Mouse (Mus musculus): ENCODE data around the gene Cth.
"Not testable (repeated sequence)": the region's sequence is repeated elsewhere in the genome, so short reads cannot be mapped to it uniquely, and the experiment has no call there.

The Cth gene

DNA sequence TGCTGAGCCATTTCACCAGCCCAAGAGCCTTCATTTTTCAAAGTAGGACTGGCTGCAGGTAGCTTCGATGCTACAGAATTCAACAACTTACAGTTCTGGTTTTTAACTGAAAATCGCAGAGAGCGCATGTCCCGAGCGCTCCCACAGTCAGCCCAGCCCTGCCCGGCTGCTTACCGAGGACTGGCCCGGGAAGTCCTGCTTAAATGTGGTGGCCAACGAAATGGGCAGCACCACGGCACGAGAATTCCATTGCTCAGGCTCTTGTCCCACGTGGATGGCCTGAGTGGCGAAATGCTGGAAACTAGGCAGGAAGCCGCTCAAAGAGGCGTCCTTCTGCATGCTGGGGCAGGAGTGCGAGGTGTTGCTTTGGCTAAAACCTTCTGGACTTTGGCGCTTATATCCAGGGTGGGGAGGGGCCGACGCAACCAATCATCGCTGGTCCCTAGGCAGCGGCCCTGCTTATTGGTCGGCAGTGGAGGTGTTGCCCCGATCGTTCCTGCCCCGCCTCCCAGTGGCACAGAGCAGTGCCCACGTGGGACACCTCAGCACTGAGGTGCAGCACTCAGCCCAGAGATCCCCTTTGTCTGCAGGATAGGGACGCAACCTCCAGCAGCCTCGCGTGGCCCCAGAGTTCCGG, at the start of gene Cth:
Cth (minus strand) TSS at position 386 of the 637 bp plus-strand sequence.
- peak; percentile 94 for DNase-seq (ENCODE audit: low spot score)

DNA sequence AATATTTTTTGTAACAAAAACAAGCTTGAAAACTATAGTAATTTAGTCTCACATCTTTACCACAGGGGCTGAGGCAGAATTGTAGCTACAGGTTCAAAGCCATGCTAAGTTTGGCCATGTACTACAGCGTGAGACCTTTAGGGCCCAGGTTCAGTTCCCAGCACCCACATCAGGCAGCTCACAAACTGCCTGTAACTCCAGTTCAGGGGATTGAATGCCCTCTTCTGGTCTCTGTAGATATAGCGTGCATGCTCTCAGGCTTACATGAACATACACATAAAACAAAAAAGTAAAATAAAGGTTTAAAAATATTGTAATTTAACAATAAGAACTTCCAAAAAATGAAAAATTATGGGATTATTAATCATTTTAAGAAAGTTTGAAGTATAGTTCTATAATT, 48.4 kb upstream of the Cth start:
- DNase-seq (ENCODE audit: low spot score) = no peak

DNA sequence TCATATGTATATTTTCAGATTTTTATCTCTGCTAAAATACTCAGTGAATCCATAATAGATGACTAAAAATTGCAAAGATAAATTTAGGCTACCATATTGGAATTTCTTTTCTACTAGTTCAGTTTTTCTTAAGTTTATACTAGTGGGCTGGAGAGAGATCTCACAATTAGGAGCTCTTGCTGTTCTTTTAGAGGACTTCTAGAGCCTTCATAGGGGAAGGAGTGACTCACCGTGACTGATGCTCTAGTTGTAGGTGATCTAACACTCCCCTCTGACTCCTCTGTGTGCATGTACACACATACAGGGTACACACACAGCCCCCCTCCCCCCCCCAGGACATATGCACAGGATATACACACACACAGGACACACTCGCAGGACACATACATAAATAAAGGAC, 46.3 kb upstream of the Cth start:
- no peak for DNase-seq (ENCODE audit: low spot score)

DNA sequence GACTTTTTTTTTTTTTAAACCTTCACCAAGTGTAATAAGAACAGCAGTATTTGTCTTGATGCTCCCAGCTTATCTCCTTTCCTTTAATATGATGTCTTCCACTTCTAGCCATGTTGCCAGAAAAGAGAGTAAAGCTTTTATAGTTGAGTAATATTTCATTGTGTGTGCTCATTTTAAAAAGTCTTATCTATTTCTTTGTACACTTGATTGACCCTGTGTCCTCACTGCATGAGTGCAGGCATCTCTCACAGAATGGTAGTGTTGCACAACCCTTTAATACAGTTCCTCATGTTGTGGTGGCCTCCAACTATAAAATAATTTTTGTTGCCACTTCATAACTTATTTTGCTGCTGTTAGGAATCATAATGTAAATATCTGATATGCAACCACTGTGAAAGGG, 32.4 kb upstream of the Cth start:
- no peak for DNase-seq (ENCODE audit: low spot score)

- no peak for DNase-seq (ENCODE audit: low spot score)
Observed at GRCm38 (mm10) chr3:157956201-157956600, 31.3 kb upstream of the Cth start.

DNA sequence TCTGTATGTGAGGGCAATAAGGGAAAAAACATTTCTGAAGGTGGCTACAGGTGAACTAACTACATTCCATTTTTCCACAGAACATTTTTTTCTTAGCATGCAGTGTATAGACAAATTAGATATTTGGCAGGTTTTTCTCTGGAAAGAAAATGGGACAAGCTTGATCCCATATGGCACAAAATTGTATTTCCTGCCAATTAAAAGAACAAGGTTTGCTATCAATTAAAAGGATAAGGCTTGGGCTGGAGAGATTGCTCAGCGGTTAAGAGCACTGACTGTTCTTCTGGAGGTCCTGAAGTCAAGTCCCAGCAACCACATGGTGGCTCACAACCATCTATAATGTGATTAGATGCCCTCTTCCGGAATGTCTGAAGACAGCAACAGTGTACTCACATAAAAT, 30.6 kb upstream of the Cth start:
- DNase-seq (ENCODE audit: low spot score) = no peak

DNA sequence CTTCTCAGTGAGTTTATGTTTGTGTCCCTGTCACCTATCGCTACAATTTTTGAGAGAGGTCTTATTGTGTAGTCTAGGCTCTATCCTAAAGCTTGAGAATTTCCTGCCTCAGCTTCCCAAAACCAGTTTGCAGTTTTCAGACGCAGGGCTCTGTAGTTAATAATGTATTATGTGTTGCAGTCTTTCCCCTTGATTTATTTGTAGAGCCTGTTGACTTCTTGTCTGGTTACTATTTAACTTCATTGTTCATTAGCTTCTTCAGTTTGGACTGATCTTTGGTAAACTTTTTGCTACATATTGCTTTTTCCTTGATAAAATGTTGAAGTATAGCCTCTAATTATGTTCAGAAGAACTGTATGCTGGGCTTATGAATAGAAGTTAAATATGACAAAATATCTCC, 27.8 kb upstream of the Cth start:
- DNase-seq (ENCODE audit: low spot score) = no peak

DNA sequence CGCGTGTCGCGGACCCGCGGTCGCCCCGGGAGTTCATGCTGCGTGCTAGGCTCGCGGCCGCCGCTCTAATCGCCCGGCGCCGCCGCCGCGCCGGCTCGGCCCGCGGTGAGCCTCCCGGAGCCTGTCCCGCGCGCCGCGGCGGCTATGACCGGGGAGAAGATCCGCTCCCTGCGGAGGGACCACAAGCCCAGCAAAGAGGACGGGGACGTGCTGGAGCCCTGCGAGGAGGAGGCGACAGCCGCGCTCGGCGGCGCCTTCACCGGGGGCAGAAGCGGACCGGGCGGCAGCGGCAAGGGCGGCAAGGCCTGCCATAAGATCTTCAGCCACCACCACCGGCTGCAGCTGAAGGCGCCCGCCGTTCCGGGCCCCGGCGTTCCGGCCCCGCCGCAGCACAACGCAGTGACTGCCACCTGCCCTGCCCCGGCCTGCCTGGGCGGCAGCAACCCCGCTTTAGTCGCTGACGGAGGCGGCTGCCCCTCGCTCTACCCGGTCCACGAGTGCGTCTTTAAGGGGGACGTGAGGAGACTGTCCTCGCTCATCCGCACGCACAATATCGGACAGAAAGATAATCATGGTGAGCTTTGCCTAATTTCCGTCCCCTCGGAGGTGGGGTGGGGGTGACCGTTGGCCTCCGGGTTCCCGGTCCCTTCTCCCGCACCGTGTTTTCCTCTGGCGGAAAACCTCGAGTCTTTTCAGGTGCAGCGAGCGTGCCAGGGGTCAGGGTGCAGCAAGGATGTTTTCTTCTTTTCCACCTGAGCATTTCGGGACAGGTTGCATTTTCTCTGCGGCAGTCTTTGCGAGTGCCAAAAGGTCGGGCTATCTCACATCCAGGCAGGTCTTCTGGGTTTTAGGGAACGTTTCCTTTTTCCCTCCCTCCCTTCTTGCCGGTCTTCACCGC, 22.8 kb upstream of the Cth start:
- DNase-seq (ENCODE audit: low spot score) = no peak

- peak; percentile 94 for DNase-seq (ENCODE audit: low spot score)
Observed at GRCm38 (mm10) chr3:157946843-157947358, 22.0 kb upstream of the Cth start, which contains the start of gene Ankrd13c. Ankrd13c (plus strand) TSS chr3:157947239.

DNA sequence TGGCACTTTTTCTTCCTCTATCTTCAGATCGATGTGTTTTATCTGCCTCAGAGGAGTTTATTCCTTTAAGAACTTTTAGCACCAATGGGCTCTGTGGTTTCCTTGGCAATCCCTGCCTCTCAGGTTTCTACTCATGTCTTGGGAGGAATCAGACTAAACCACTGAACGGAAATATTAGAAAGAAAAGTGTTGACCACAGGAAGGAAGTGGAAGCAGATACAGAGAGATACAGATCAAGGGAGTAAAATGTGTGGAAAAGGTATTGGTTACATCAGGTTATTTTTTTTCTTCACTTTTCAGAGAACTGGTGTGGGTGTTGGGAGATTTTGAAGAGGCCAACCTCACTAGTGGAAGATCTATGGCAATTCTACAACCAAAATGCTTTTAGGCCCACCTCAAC, 13.7 kb upstream of the Cth start:
- DNase-seq (ENCODE audit: low spot score) = no peak

DNA sequence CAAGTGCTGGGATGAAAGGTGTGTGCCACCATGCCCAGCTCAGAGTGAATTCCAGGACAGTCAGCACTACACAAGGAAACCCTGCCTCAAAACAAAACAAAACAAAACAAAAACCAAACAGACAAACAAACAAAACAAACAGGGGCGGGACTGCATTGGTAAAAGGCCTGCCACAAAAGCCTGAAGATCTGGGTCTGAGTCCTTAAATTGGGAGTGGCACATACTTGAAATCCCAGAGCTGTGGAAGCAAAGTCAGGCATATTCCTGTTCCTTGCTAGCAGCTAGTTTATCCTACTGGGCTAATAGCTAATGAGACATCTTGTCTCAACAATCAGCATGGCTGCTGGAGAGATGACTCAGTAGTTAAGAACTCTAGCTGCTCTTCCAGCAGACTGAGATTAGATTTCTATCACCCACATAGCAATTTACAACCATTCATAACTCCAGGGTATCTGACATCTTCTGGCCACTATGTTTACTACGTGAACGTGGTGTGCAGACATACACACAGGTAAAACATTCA, 9.5 kb upstream of the Cth start:
- DNase-seq (ENCODE audit: low spot score) = no peak

- DNase-seq (ENCODE audit: low spot score) = not testable (repeated sequence)
Observed at GRCm38 (mm10) chr3:157933223-157933622, 8.3 kb upstream of the Cth start.

DNA sequence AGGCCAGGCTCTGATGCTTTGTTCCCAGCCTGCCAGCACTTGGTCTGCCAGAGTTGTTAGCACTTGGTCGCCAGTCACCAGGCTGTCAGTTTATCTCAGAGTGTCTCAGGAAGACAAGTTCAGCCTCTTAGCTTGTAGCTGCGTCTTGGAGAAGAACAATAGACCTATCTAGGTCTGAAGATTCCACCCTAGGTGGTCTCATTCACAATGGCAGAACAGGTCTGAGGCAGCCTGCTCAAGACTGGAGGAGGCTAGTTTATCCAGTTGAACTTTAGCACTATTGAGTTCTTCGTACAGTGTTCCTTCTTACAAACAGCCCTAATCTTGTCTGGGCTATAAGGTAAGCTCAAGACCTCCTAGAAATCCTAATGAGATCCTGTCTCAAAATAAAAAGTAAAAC, 7.2 kb upstream of the Cth start:
- no peak for DNase-seq (ENCODE audit: low spot score)

GRCm38 (mm10) chr3:157931592-157931991, 6.7 kb upstream of the Cth start:
- no peak for DNase-seq (ENCODE audit: low spot score)

GRCm38 (mm10) chr3:157929417-157929816, 4.5 kb upstream of the Cth start:
- DNase-seq (ENCODE audit: low spot score) = no peak

GRCm38 (mm10) chr3:157928731-157929130, 3.9 kb upstream of the Cth start:
- DNase-seq (ENCODE audit: low spot score) = no peak

DNA sequence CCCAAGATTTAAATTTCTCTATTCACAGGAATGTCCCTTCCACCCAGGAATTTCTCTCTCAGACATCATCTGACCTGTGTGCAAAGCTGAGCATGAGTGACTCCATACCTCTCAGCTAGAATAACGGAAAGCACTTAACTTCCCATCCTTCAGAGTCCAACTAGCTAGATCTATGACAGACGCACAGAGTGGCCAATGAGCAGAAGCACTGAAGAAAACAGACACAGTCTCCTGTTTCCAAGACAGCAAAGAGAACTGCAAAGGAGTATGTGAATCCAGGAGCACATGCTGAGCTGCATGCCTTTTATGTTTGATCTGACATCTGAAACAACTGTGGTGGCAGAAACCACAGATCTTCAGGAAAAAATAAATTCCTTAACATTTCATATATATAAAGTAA, 1.9 kb upstream of the Cth start:
- no peak for DNase-seq (ENCODE audit: low spot score)

- DNase-seq (ENCODE audit: low spot score) = no peak
Observed at GRCm38 (mm10) chr3:157925706-157926510, 1.0 kb upstream of the Cth start.

- DNase-seq (ENCODE audit: low spot score) = no peak
Observed at GRCm38 (mm10) chr3:157923268-157923835, 1.5 kb downstream of the Cth start.

- DNase-seq (ENCODE audit: low spot score) = no peak
Observed at GRCm38 (mm10) chr3:157921376-157921775, 3.5 kb downstream of the Cth start.

DNA sequence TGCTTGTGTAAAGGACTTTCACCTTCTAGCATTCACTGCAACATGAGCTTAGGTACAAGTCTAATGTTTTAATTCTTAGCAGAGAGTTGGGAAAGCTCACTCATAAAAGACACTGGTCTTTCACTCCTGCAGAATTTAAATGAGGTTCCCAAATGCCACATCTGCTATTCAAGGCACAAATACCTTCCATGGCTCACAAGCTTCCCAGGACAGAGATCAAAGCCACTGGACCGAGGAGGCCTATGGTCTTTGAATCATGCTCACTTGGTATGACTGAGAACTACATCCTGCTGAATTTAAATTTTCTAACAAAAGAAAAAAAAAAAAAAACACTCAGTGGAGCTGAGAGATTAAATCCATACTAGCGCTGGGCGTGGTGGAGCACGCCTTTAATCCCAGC, 8.5 kb downstream of the Cth start:
- no peak for DNase-seq (ENCODE audit: low spot score)

DNA sequence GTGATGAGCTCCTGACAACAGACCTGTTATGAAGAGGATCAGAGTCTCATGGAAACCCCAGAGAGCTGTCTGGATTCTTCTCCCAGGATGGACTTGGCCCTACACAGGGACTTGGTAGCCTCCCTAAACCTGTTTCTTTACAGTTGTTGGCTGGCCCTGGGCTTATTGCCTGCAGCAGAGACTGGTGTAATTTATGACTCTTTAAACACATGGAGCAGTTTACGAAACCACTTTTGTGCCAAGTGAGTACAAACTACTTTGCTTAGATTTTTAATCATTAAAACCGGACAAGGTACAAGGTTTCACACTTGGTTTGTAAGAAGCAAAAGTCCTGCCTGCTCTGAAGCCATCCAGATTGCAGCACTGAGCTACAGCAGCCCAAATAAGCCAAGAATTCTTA, 12.7 kb downstream of the Cth start:
- DNase-seq (ENCODE audit: low spot score) = peak; percentile 76
